ENCODE assay signal across 8 mouse cellular contexts in genomic region chr15:78851505-78852153, GRCm38 (mm10). TPM values are rescaled to one million over a fixed set of nuclear protein-coding genes. Genes with fewer than 3 reads are reported as not detected.
DNase-seq lines count a peak whose midpoint lies in the region; ATAC-seq and TF ChIP-seq lines count a peak whose summit lies in the region.

No protein-coding gene starts in this region.

- no peaks in the 10 kb centered on the region for H3K9me3 ChIP-seq in G1E (replicated peaks)
- no peaks in the 10 kb centered on the region for H3K9me3 ChIP-seq in hindbrain, embryonic 10.5 days
- no peaks in the 10 kb centered on the region for H3K9me3 ChIP-seq in lung, embryonic 15.5 days

- peaks cover 17% of the 10 kb centered on the region for H3K4me1 ChIP-seq in G1E (ENCODE audit: insufficient read depth, low read depth, low read length)
- no peaks in the 10 kb centered on the region for H3K4me1 ChIP-seq in cerebellum, adult 2 months (ENCODE audit: control insufficient read depth, insufficient read depth, low read length)
- H3K4me1 ChIP-seq in hindbrain, embryonic 10.5 days (replicated peaks): peaks cover 37% of the 10 kb centered on the region
- H3K4me1 ChIP-seq in lung, embryonic 15.5 days: peaks cover 53% of the 10 kb centered on the region
- no peaks in the 10 kb centered on the region for H3K4me1 ChIP-seq in thymus, adult 2 months (replicated peaks; ENCODE audit: control insufficient read depth, insufficient read depth, low read length)

- peak; percentile 75 for DNase-seq in G1E (ENCODE audit: low spot score)
- peak; percentile 87 to 92 for DNase-seq in cerebellum, adult 2 months
- DNase-seq in hindbrain, embryonic 10.5 days (ENCODE audit: low spot score): peak; percentile 91
- DNase-seq in layer of hippocampus, adult 9-10 months (ENCODE audit: low spot score): peak; percentile 83
- DNase-seq in ovary, adult 18-20 months (ENCODE audit: low spot score): peak; percentile 79
- DNase-seq in thymus, adult 2 months: peak; percentile 89

- H3K27ac ChIP-seq in cerebellum, adult 2 months (ENCODE audit: insufficient read depth, low read length): no peak overlapping the region
- peak overlapping the region; percentile 56 for H3K27ac ChIP-seq in hindbrain, embryonic 10.5 days
- peak overlapping the region; percentile 83 for H3K27ac ChIP-seq in lung, embryonic 15.5 days
- no peak overlapping the region for H3K27ac ChIP-seq in thymus, adult 2 months (ENCODE audit: control insufficient read depth, insufficient read depth, low read length)

- TF ChIP-seq POLR2A in cerebellum, adult 2 months (IDR thresholded peaks at IDR 0.05; ENCODE audit: borderline replicate concordance, insufficient read depth, low read length): no peak
- TF ChIP-seq POLR2A in thymus, adult 2 months (IDR thresholded peaks at IDR 0.05; ENCODE audit: control insufficient read depth, extremely low read depth, insufficient read depth, low read length, poor library complexity): no peak

- TF ChIP-seq CTCF in G1E (IDR thresholded peaks at IDR 0.05; ENCODE audit: low read depth, low read length): peak; percentile 56
- peak; percentile 91 for TF ChIP-seq CTCF in cerebellum, adult 2 months (IDR thresholded peaks at IDR 0.05; ENCODE audit: borderline replicate concordance, insufficient read depth, low read depth, low read length)
- TF ChIP-seq CTCF in thymus, adult 2 months (IDR thresholded peaks at IDR 0.05; ENCODE audit: borderline replicate concordance, control insufficient read depth, extremely low read depth, insufficient read depth, low read length, poor library complexity): peak; percentile 92

- H3K9ac ChIP-seq in lung, embryonic 15.5 days: no peak overlapping the region

- H3K27me3 ChIP-seq in G1E (ENCODE audit: insufficient read depth, low read length): peaks cover 57% of the 10 kb centered on the region
- no peaks in the 10 kb centered on the region for H3K27me3 ChIP-seq in cerebellum, adult 2 months (ENCODE audit: control insufficient read depth, insufficient read depth, low read length)
- peaks cover 30% of the 10 kb centered on the region for H3K27me3 ChIP-seq in hindbrain, embryonic 10.5 days (ENCODE audit: insufficient read depth, poor library complexity, severe bottlenecking)
- H3K27me3 ChIP-seq in lung, embryonic 15.5 days: no peaks in the 10 kb centered on the region
- H3K27me3 ChIP-seq in thymus, adult 2 months (ENCODE audit: control insufficient read depth, insufficient read depth, low read length): no peaks in the 10 kb centered on the region

- H3K4me3 ChIP-seq in G1E (ENCODE audit: low read depth, low read length): no peak overlapping the region
- no peak overlapping the region for H3K4me3 ChIP-seq in cerebellum, adult 2 months (replicated peaks; ENCODE audit: insufficient read depth, low read depth, low read length)
- H3K4me3 ChIP-seq in hindbrain, embryonic 10.5 days: peak overlapping the region; percentile 29
- no peak overlapping the region for H3K4me3 ChIP-seq in lung, embryonic 15.5 days
- H3K4me3 ChIP-seq in thymus, adult 2 months (ENCODE audit: control insufficient read depth, insufficient read depth, low read length): no peak overlapping the region

- ATAC-seq in G1E (ENCODE audit: extremely low read depth, insufficient number of reproducible peaks, low FRiP score, poor library complexity, severe bottlenecking): peak; percentile 63
- peak; percentile 85 for ATAC-seq in frontal cortex, adult (ENCODE audit: low TSS enrichment)
- ATAC-seq in lung, embryonic 15.5 days (ENCODE audit: borderline replicate concordance, extremely low read depth, low FRiP score, low TSS enrichment): peak; percentile 65

- 18% methylated on average over 13 of the region's 13 CpGs for whole genome bisulfite sequencing in cerebellum, adult 2 months
- 18% methylated on average over 13 of the region's 13 CpGs for WGBS in hindbrain, embryonic 10.5 days
- 8% methylated on average over 13 of the region's 13 CpGs for WGBS in lung, embryonic 15.5 days
- WGBS in thymus, adult 2 months: 15% methylated on average over 13 of the region's 13 CpGs

- no peaks in the 10 kb centered on the region for H3K36me3 ChIP-seq in G1E (replicated peaks)
- 0 out of 2 replicates have a peak, but pooled peaks cover 6% of the 10 kb centered on the region for H3K36me3 ChIP-seq in hindbrain, embryonic 10.5 days
- H3K36me3 ChIP-seq in lung, embryonic 15.5 days: peaks cover 29% of the 10 kb centered on the region
- no peaks in the 10 kb centered on the region for H3K36me3 ChIP-seq in thymus, adult 2 months (ENCODE audit: control insufficient read depth, insufficient read depth, low read length)

- H3K4me2 ChIP-seq in lung, embryonic 15.5 days: no peak overlapping the region; the same call in 1 of the 2 replicates

RNA-seq across cellular contexts. Expression of gene Lgals2, which starts 3.7 kb away (rescaled TPM):
- total RNA-seq in G1E (2014; fragmentation: Nextera tagmentation) (not detected in 2 replicates), G1E (2017) (not detected in 2 replicates)
- not detected in 2 replicates for polyA plus RNA-seq in G1E (2012)
- polyA plus RNA-seq in cerebellum, adult 2 months (2012; rRNA removed): 0.87 and 1.2 TPM in 2 replicates
- polyA plus RNA-seq in hindbrain, embryonic 10.5 days (2016; fragmentation: Nextera tagmentation; extraction: Ambion mirVana): not detected in 2 replicates
- polyA plus RNA-seq in lung, embryonic 15.5 days (2015; fragmentation: Nextera tagmentation; extraction: Ambion mirVana): 0.69 and 0.72 TPM in 2 replicates
- polyA plus RNA-seq in thymus, adult 2 months (2012; rRNA removed): 2.9 and 4.8 TPM in 2 replicates

RNA-seq across cellular contexts. Expression of gene Cdc42ep1, which starts 9.2 kb away (rescaled TPM):
- total RNA-seq in G1E (2014; fragmentation: Nextera tagmentation) (not detected in 2 replicates), G1E (2017) (0.11 TPM in 1 of 2 replicates, not detected in the other)
- not detected in 2 replicates for polyA plus RNA-seq in G1E (2012)
- 73.2 and 77.3 TPM in 2 replicates for polyA plus RNA-seq in cerebellum, adult 2 months (2012; rRNA removed)
- 19.2 and 19.4 TPM in 2 replicates for polyA plus RNA-seq in hindbrain, embryonic 10.5 days (2016; fragmentation: Nextera tagmentation; extraction: Ambion mirVana)
- 105 and 109 TPM in 2 replicates for polyA plus RNA-seq in lung, embryonic 15.5 days (2015; fragmentation: Nextera tagmentation; extraction: Ambion mirVana)
- 8.1 and 12.5 TPM in 2 replicates for polyA plus RNA-seq in thymus, adult 2 months (2012; rRNA removed)

RNA-seq across cellular contexts. Expression of gene Gga1, which starts 25.4 kb away (rescaled TPM):
- total RNA-seq in G1E (2014; fragmentation: Nextera tagmentation) (52.6 and 60.2 TPM in 2 replicates), G1E (2017) (9.6 and 10.0 TPM in 2 replicates)
- polyA plus RNA-seq in G1E (2012): 158 and 177 TPM in 2 replicates
- 80.8 and 82.5 TPM in 2 replicates for polyA plus RNA-seq in cerebellum, adult 2 months (2012; rRNA removed)
- 51.1 and 60.7 TPM in 2 replicates for polyA plus RNA-seq in hindbrain, embryonic 10.5 days (2016; fragmentation: Nextera tagmentation; extraction: Ambion mirVana)
- polyA plus RNA-seq in lung, embryonic 15.5 days (2015; fragmentation: Nextera tagmentation; extraction: Ambion mirVana): 54.0 and 56.2 TPM in 2 replicates
- polyA plus RNA-seq in thymus, adult 2 months (2012; rRNA removed): 137 and 155 TPM in 2 replicates

RNA-seq across cellular contexts. Expression of gene Gm49510, which starts 47.8 kb away (rescaled TPM):
- not detected in 2 replicates for total RNA-seq in G1E (2014; fragmentation: Nextera tagmentation)
- total RNA-seq in G1E (2017): 1.3 and 1.4 TPM in 2 replicates
- 6.3 and 8.2 TPM in 2 replicates for polyA plus RNA-seq in G1E (2012)
- 0.10 TPM in 2 replicates for polyA plus RNA-seq in cerebellum, adult 2 months (2012; rRNA removed)
- 0.29 and 0.38 TPM in 2 replicates for polyA plus RNA-seq in hindbrain, embryonic 10.5 days (2016; fragmentation: Nextera tagmentation; extraction: Ambion mirVana)
- 0.18 and 0.60 TPM in 2 replicates for polyA plus RNA-seq in lung, embryonic 15.5 days (2015; fragmentation: Nextera tagmentation; extraction: Ambion mirVana)
- polyA plus RNA-seq in thymus, adult 2 months (2012; rRNA removed): 0.08 and 0.14 TPM in 2 replicates

RNA-seq across cellular contexts. Expression of gene Sh3bp1, which starts 47.9 kb away (rescaled TPM):
- total RNA-seq in G1E (2014; fragmentation: Nextera tagmentation) (207 and 231 TPM in 2 replicates), G1E (2017) (32.7 and 34.1 TPM in 2 replicates)
- polyA plus RNA-seq in G1E (2012): 1,400 and 1,821 TPM in 2 replicates
- 25.8 and 28.2 TPM in 2 replicates for polyA plus RNA-seq in cerebellum, adult 2 months (2012; rRNA removed)
- 23.8 and 24.7 TPM in 2 replicates for polyA plus RNA-seq in hindbrain, embryonic 10.5 days (2016; fragmentation: Nextera tagmentation; extraction: Ambion mirVana)
- polyA plus RNA-seq in lung, embryonic 15.5 days (2015; fragmentation: Nextera tagmentation; extraction: Ambion mirVana): 31.9 and 35.5 TPM in 2 replicates
- polyA plus RNA-seq in thymus, adult 2 months (2012; rRNA removed): 371 and 412 TPM in 2 replicates

Comparison
In these comparisons a context has a peak if more than half of its experiments do, and no peak if none do; other contexts are left out.
1. H3K27ac ChIP-seq: peak in hindbrain, embryonic 10.5 days (single experiment) and lung, embryonic 15.5 days (single experiment); none in cerebellum, adult 2 months (single experiment) and thymus, adult 2 months (single experiment).
2. Peak in every context shown above with its lines, with median percentiles within 50 percentile points of each other: ATAC-seq, DNase-seq and CTCF ChIP-seq.